22 mouse cellular contexts compared by ENCODE assay signal in genomic region chr5:20904647-20905046, GRCm38 (mm10).
"Had no signal": no experiment of that assay in that cellular context is flagged by ENCODE, and none has a peak within 500 bp of the region (broad histone marks: within the 10 kb centered on the region; RNA-seq: fewer than 3 reads in every experiment).

No protein-coding gene starts in this region.

- H3K27me3 ChIP-seq: limb, embryonic 12.5 days; limb, embryonic 15.5 days; midbrain, embryonic 12.5 days; midbrain, embryonic 15.5 days; neural tube, embryonic 12.5 days; neural tube, embryonic 15.5 days had no signal

- DNase-seq: kidney, adult 2 months; kidney, postnatal 25 days; layer of hippocampus, postnatal 36 days; lung, adult 2 months; lung, postnatal 14 days; lung, postnatal 4 days; right cerebral cortex, adult 18-20 months; right cerebral cortex, postnatal 14 days; right cerebral cortex, postnatal 4 days; thymus, adult 2 months; thymus, postnatal 14 days; thymus, postnatal 4 days had no signal

- H3K4me1 ChIP-seq: limb, embryonic 12.5 days; limb, embryonic 15.5 days; midbrain, embryonic 12.5 days; midbrain, embryonic 15.5 days; neural tube, embryonic 12.5 days; neural tube, embryonic 15.5 days had no signal

- H3K36me3 ChIP-seq: midbrain, embryonic 15.5 days had no signal

- H3K9ac ChIP-seq: limb, embryonic 12.5 days; limb, embryonic 15.5 days; midbrain, embryonic 12.5 days; midbrain, embryonic 15.5 days; neural tube, embryonic 12.5 days; neural tube, embryonic 15.5 days had no signal

- H3K27ac ChIP-seq: kidney, postnatal 0 days; left cerebral cortex, adult 2 months; limb, embryonic 12.5 days; limb, embryonic 15.5 days; midbrain, embryonic 12.5 days; midbrain, embryonic 15.5 days; neural tube, embryonic 12.5 days; neural tube, embryonic 15.5 days; stomach, postnatal 0 days had no signal

- H3K4me3 ChIP-seq: left cerebral cortex, adult 2 months; limb, embryonic 12.5 days; limb, embryonic 15.5 days; midbrain, embryonic 12.5 days; midbrain, embryonic 15.5 days; neural tube, embryonic 12.5 days; neural tube, embryonic 15.5 days had no signal

- H3K9me3 ChIP-seq: limb, embryonic 12.5 days; limb, embryonic 15.5 days; midbrain, embryonic 12.5 days; midbrain, embryonic 15.5 days; neural tube, embryonic 12.5 days; neural tube, embryonic 15.5 days had no signal

- H3K4me2 ChIP-seq: limb, embryonic 12.5 days; limb, embryonic 15.5 days; midbrain, embryonic 12.5 days; midbrain, embryonic 15.5 days; neural tube, embryonic 12.5 days; neural tube, embryonic 15.5 days had no signal

- ATAC-seq: intestine, postnatal 0 days; midbrain, embryonic 15.5 days had no signal
